Mouse (Mus musculus) stomach, postnatal 0 days (tissue): ENCODE measurements around the gene Olfr824.
"Not testable (repeated sequence)": the region's sequence is repeated elsewhere in the genome, so short reads cannot be mapped to it uniquely, and the experiment has no call there.

Experiments used
- CTCF ChIP-seq: IDR thresholded peaks from 2 replicates; pipeline ENCODE4 v1.5.1; 2016; ENCODE audit warnings: antibody characterized with exemption, low read depth, mild to moderate bottlenecking, moderate library complexity
- EP300 ChIP-seq: optimal IDR thresholded peaks from 2 replicates; pipeline ENCODE3; 2016; ENCODE audit warnings: antibody characterized with exemption

DNA sequence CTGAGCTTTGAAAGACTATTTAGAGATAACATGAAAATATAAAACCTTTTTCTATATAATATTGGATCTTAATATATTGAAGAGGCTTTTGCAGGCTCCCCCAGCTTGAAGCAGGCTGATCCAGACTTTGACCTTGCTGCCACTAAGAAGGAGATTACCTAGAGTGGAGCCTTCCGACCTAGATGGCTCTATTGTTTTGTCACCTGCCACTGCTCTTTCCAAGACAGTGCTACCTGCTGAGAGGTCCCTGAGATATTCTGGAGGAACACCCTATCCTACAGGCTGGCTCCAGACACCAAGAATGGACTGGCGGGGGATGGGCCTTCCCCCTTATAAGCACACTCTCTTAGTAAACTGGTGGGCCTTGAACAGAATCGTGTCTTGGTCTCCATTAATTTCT is 13.8 kb downstream of the Olfr824 start:
- not testable (repeated sequence) for TF ChIP-seq CTCF, EP300
